Mouse (Mus musculus) kidney, embryonic 14.5 days (tissue): Measurements from ENCODE around the gene Frmd8. TPM values are rescaled to one million over a fixed set of nuclear protein-coding genes. Genes with fewer than 3 reads are reported as not detected.

Source experiments
- ATAC-seq: fragments of 200-750 bp; cut with Nextera tagmentation; 2 replicates; pipeline ENCODE4 v1.8.0; 2017; ENCODE audit warnings: moderate number of reproducible peaks, mild to moderate bottlenecking, moderate TSS enrichment, moderate library complexity; ENCODE audit not compliant: low FRiP score, low TSS enrichment
- H3K27ac ChIP-seq: fragments of 300-500 bp; sonication (generic); 2 replicates; pipeline ENCODE4 v1.5.1; 2014; ENCODE audit warnings: low read depth, mild to moderate bottlenecking, low read length, moderate library complexity, mixed read lengths
- H3K27me3 ChIP-seq: fragments of 300-500 bp; sonication (generic); 2 replicates; pipeline ENCODE4 v1.6.1; 2014; ENCODE audit warnings: mild to moderate bottlenecking, low read length; ENCODE audit not compliant: control insufficient read depth, insufficient read depth
- H3K36me3 ChIP-seq: fragments of 300-500 bp; sonication (generic); 2 replicates; pipeline ENCODE4 v1.6.1; 2014; ENCODE audit warnings: low read length, mixed read lengths; ENCODE audit not compliant: control insufficient read depth, insufficient read depth
- H3K4me1 ChIP-seq: fragments of 300-500 bp; sonication (generic); 2 replicates; pipeline ENCODE4 v1.6.1; 2014; ENCODE audit warnings: low read length, mixed read lengths; ENCODE audit not compliant: control insufficient read depth, insufficient read depth
- H3K4me2 ChIP-seq: fragments of 300-500 bp; sonication (generic); replicated peaks from 2 replicates; pipeline ENCODE4 v1.6.1; 2014; ENCODE audit warnings: low read depth, mild to moderate bottlenecking, low read length
- H3K4me3 ChIP-seq: fragments of 300-500 bp; sonication (generic); 2 replicates; pipeline ENCODE4 v1.5.1; 2014; ENCODE audit warnings: mild to moderate bottlenecking, low read length
- H3K9ac ChIP-seq: fragments of 300-500 bp; sonication (generic); 2 replicates; pipeline ENCODE4 v1.6.1; 2014; ENCODE audit warnings: low read depth, mild to moderate bottlenecking, low read length, moderate library complexity
- H3K9me3 ChIP-seq: fragments of 300-500 bp; sonication (generic); 2 replicates; pipeline ENCODE4 v1.6.1; 2016; ENCODE audit warnings: low read length; ENCODE audit not compliant: control insufficient read depth
- WGBS: fragments of 180-500 bp; shearing (Covaris S2); extraction: QIAGEN DNeasy Blood & Tissue Kit; methylation state at CpG from one replicate; pipeline ENCODE4 v1.1.7; 2014; 5-methylcytosine and 5-hydroxymethylcytosine counted together
- polyA plus RNA-seq: library from polyadenylated mRNA; unstranded; fragments of >200 nt; fragmentation: Nextera tagmentation; extraction: Ambion mirVana; gene quantifications from 2 replicates; pipeline ENCODE4 v1.2.1, GENCODE M21; 2014

The Frmd8 gene
- polyA plus RNA-seq, 1 experiment from 2014 or later, result 26.5 TPM

DNA sequence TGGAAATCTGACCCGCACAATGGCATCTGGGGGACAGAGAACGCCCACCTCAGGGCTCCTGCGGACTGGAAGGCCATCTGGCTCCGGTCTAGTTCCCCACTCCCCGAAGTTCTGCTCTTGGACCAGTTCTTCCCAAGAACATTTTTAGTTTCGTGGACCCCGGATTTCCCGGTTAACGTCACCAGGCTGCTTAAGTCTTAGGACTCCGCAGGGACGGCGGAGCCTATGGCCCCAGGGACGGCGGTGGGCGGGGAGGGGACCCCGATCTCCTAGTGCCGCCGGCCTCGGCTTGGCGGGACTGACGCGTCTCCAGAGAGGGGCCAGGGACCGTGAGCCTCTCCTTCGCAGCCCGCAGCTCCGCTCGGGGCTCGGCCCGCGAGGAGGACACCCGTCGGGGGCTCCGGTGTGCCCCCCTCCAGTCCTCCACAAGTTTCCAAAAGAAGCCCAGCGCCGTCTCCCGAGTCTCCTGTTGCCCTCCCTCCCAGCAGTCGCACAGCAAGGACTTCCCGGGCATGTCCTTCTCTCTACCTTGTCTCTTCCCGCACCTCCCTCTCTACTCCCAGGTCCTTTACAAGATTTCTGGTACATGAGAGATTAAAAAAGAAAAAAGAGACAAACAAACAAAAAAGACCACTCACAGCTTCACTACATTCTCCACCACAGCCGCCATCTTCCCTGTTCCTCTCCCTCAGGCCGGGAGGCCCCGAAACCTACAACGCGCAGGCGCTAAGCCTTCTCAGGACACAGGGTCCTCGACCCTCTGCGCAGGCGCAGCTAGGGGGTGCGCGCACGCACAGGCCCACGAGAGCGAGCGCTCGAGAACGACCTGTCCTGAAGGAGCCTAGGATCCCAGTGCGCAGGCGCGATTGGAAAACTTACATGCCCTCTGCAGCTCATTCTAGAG, 37.3 kb upstream of the Frmd8 start:
- Histone ChIP-seq H3K4me1 (peaks cover 14% of the 10 kb centered on the region), H3K9me3 (no peaks in the 10 kb centered on the region), H3K36me3 (peaks cover 10% of the 10 kb centered on the region; the same call in 1 of the 2 replicates), H3K27ac (peak overlapping the region; percentile 84), H3K9ac (peak overlapping the region; percentile 95), H3K4me2 (peak overlapping the region; percentile 63), H3K4me3 (peak overlapping the region; percentile 80), H3K27me3 (no peaks in the 10 kb centered on the region)
- under 1% methylated on average over 59 of the region's 59 CpGs for WGBS
- ATAC-seq, result peak; percentile 96

DNA sequence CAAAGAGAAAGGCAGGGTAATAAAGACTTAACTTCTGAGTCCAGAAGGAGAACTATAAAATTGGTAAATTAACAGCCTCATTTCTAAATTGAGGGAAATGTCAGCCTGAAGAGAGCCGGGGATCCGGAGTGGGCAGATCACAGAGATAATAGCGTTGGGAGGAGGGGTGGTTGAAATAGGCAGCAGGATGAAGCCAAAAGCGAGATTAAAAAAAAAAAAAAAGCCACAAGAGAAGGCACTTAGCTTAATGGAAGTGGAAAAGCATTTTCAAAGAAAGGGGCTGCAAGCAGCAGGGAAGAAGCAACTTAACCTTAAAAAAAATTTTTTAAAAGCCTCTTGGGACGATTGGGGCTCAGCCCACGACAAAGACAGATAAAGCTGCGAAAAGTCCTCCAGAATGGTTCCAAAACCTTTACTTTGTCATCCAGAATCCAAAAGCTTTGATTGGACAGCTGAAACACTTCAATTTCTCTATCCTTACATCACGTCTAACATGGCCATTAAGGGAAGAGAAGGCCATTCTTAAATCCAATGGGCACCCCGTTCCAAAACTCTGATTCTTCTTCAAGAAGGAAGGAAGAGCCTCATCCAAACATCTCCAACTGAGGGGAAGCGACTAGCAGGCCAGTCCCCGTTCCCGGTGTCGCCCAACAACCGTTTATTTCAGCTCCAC, 36.5 kb upstream of the Frmd8 start:
- no peaks in the 10 kb centered on the region for H3K27me3 ChIP-seq
- peaks cover 14% of the 10 kb centered on the region for H3K4me1 ChIP-seq
- peak overlapping the region; percentile 84; the same call in 1 of the 2 replicates for H3K27ac ChIP-seq
- peak overlapping the region; percentile 95 for H3K9ac ChIP-seq
- H3K4me3 ChIP-seq, result peak overlapping the region; percentile 80
- no peak for ATAC-seq
- peak overlapping the region; percentile 63 for H3K4me2 ChIP-seq
- peaks cover 11% of the 10 kb centered on the region for H3K36me3 ChIP-seq
- no peaks in the 10 kb centered on the region for H3K9me3 ChIP-seq
- WGBS, result 2% methylated on average over 14 of the region's 14 CpGs

DNA sequence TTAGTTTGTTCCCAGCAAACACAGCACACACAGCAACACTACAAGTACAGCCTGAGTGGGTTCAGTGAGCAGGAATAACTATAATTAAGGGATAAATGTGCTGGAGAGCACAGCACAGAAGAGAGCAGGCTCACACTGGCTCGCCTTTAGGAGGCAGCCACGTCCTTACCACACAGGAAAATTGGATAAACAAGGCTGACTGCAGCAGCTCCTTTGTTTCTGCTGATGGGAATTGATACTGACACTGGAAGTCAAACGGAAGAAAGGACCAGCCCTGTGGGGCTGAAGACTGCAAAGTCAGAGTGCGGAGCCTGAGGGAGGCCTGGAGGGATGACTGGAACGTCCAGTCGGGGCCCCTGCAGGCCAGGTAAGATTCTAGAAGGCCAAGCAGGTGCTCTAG, 35.1 kb upstream of the Frmd8 start:
- no peak overlapping the region for H3K27ac ChIP-seq
- H3K9ac ChIP-seq, result peak overlapping the region; percentile 28; the same call in 1 of the 2 replicates
- peak overlapping the region; percentile 63 for H3K4me2 ChIP-seq
- no peaks in the 10 kb centered on the region for H3K27me3 ChIP-seq
- peaks cover 22% of the 10 kb centered on the region for H3K36me3 ChIP-seq
- H3K4me3 ChIP-seq, result peak overlapping the region; percentile 11; the same call in 1 of the 2 replicates
- no peak for ATAC-seq
- H3K4me1 ChIP-seq, result peaks cover 14% of the 10 kb centered on the region
- 51% methylated on average over 6 of the region's 6 CpGs for WGBS
- H3K9me3 ChIP-seq, result no peaks in the 10 kb centered on the region

GRCm38 (mm10) chr19:5907275-5907674, 32.2 kb upstream of the Frmd8 start:
- Histone ChIP-seq H3K4me1 (peaks cover 14% of the 10 kb centered on the region), H3K36me3 (peaks cover 52% of the 10 kb centered on the region), H3K27me3 (no peaks in the 10 kb centered on the region), H3K4me3 (no peak overlapping the region), H3K27ac (no peak overlapping the region), H3K4me2 (no peak overlapping the region), H3K9me3 (no peaks in the 10 kb centered on the region), H3K9ac (no peak overlapping the region)
- ATAC-seq, result no peak
- whole genome bisulfite sequencing, result 93% methylated on average over 3 of the region's 3 CpGs

GRCm38 (mm10) chr19:5894002-5894678, 19.1 kb upstream of the Frmd8 start, which contains the start of gene Tigd3:
Gene Tigd3 (minus strand): TSS chr19:5894149.
- Histone ChIP-seq H3K4me2 (peak within 1 kb of the TSS; percentile 93), H3K9me3 (no peaks in the 10 kb centered on the region), H3K4me3 (peak within 1 kb of the TSS; percentile 64), H3K27ac (no peak within 1 kb of the TSS), H3K4me1 (peaks cover 10% of the 10 kb centered on the region; the same call in 1 of the 2 replicates), H3K27me3 (no peaks in the 10 kb centered on the region), H3K36me3 (peaks cover 34% of the 10 kb centered on the region), H3K9ac (peak within 1 kb of the TSS; percentile 79)
- ATAC-seq, result peak; percentile 97
- 2% methylated on average over 36 of the region's 36 CpGs for WGBS

- Histone ChIP-seq H3K4me1 (peaks cover 10% of the 10 kb centered on the region; the same call in 1 of the 2 replicates), H3K4me2 (peak overlapping the region; percentile 93), H3K27ac (no peak overlapping the region), H3K4me3 (peak overlapping the region; percentile 64), H3K36me3 (peaks cover 29% of the 10 kb centered on the region), H3K9ac (peak overlapping the region; percentile 79), H3K9me3 (no peaks in the 10 kb centered on the region), H3K27me3 (no peaks in the 10 kb centered on the region)
- WGBS, result 13% methylated on average over 23 of the region's 31 CpGs
- peak; percentile 10 for ATAC-seq
Observed at GRCm38 (mm10) chr19:5893282-5894001, 18.4 kb upstream of the Frmd8 start.

DNA sequence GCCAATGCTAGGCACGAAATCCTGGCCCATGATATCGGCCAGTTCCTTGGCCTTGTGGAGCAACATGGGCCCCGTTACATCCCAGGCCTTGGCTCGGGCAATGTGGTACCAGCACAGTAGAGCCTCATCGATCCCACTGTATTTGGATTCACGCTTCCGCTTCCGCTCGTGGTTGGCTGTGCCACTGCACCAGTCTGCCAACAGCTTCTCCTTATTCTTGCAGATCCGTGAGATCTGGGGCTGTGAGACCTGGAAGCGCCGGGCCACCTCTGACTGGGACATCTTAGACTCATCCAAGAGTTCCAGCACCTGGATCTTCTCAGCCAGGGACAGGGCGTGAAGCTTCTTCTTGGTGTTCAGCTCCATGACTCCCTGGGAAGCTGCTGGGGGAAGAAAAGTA, 17.7 kb upstream of the Frmd8 start:
- Histone ChIP-seq H3K4me2 (no peak overlapping the region; the same call in 1 of the 2 replicates), H3K36me3 (peaks cover 25% of the 10 kb centered on the region), H3K27me3 (no peaks in the 10 kb centered on the region), H3K4me1 (peaks cover 10% of the 10 kb centered on the region; the same call in 1 of the 2 replicates), H3K9ac (no peak overlapping the region), H3K9me3 (no peaks in the 10 kb centered on the region), H3K27ac (no peak overlapping the region), H3K4me3 (no peak overlapping the region; the same call in 1 of the 2 replicates)
- WGBS, result 93% methylated on average over 13 of the region's 13 CpGs
- no peak for ATAC-seq

GRCm38 (mm10) chr19:5892262-5892661, 17.2 kb upstream of the Frmd8 start:
- Histone ChIP-seq H3K9ac (no peak overlapping the region), H3K36me3 (peaks cover 22% of the 10 kb centered on the region), H3K4me2 (no peak overlapping the region), H3K27ac (no peak overlapping the region), H3K4me3 (no peak overlapping the region), H3K9me3 (no peaks in the 10 kb centered on the region), H3K27me3 (no peaks in the 10 kb centered on the region), H3K4me1 (peaks cover 10% of the 10 kb centered on the region; the same call in 1 of the 2 replicates)
- 93% methylated on average over 7 of the region's 7 CpGs for WGBS
- no peak for ATAC-seq
